Mouse (Mus musculus) myocyte (in vitro differentiated cells): ENCODE measurements around the gene Fkbp10. TPM values are rescaled to one million over a fixed set of nuclear protein-coding genes. Genes with fewer than 3 reads are reported as not detected.

Source experiments
- H3K27me3 ChIP-seq: one replicate; pipeline ENCODE4 v1.6.1; 2011; ENCODE audit not compliant: control insufficient read depth, insufficient read depth, insufficient read length
- H3K36me3 ChIP-seq: one replicate; pipeline ENCODE4 v1.6.1; 2011; ENCODE audit not compliant: control insufficient read depth, insufficient read depth
- H3K4me2 ChIP-seq: one replicate; pipeline ENCODE4 v1.6.1; 2011; ENCODE audit warnings: low read depth, control low read depth
- H3K4me3 ChIP-seq: one replicate; pipeline ENCODE4 v1.5.1; 2011; ENCODE audit warnings: mild to moderate bottlenecking, control low read depth, moderate library complexity
- H3K79me2 ChIP-seq: one replicate; pipeline ENCODE4 v1.6.1; 2011; ENCODE audit not compliant: control insufficient read depth, insufficient read depth
- H3ac ChIP-seq: one replicate; pipeline ENCODE4 v1.6.1; 2011; ENCODE audit not compliant: control insufficient read depth, insufficient read length
- CEBPB ChIP-seq: IDR thresholded peaks from 2 replicates; pipeline ENCODE4 v1.6.1; 2011; ENCODE audit warnings: mild to moderate bottlenecking, moderate library complexity; ENCODE audit not compliant: poor library complexity, insufficient read depth, severe bottlenecking
- E2F4 ChIP-seq: IDR thresholded peaks from one replicate; pipeline ENCODE4 v1.6.1; 2011; ENCODE audit warnings: mild to moderate bottlenecking, control low read depth, moderate library complexity; ENCODE audit not compliant: insufficient read depth
- MAX ChIP-seq: IDR thresholded peaks from one replicate; pipeline ENCODE4 v1.6.1; 2011; ENCODE audit warnings: low read depth, mild to moderate bottlenecking, control low read depth
- MYOD1 ChIP-seq, 3 experiments: IDR thresholded peaks; one replicate each; pipeline ENCODE4 v1.6.1; 2011; ENCODE audit warnings: control low read depth in 2 of 3, low read depth in 2 of 3, mild to moderate bottlenecking in 2 of 3, moderate library complexity in 1 of 3; ENCODE audit not compliant: insufficient read length in 2 of 3, control insufficient read depth in 1 of 3
- MYOG ChIP-seq, 3 experiments: IDR thresholded peaks; one replicate each; pipeline ENCODE4 v1.6.1; 2011; ENCODE audit warnings: control low read depth in 2 of 3, low read depth in 2 of 3, mild to moderate bottlenecking in 2 of 3; ENCODE audit not compliant: insufficient read length in 2 of 3, control insufficient read depth in 1 of 3, insufficient read depth in 1 of 3
- POLR2A ChIP-seq: IDR thresholded peaks from one replicate; pipeline ENCODE4 v1.6.1; 2011; ENCODE audit warnings: low read depth, mild to moderate bottlenecking, control low read depth, moderate library complexity; ENCODE audit not compliant: insufficient read length
- POLR2AphosphoS2 ChIP-seq: IDR thresholded peaks from one replicate; pipeline ENCODE4 v1.6.1; 2011; ENCODE audit warnings: low read depth, control low read depth; ENCODE audit not compliant: insufficient read length
- REST ChIP-seq: IDR thresholded peaks from one replicate; pipeline ENCODE4 v1.6.1; 2011; ENCODE audit warnings: mild to moderate bottlenecking, control low read depth, moderate library complexity; ENCODE audit not compliant: insufficient read depth, insufficient read length
- SRF ChIP-seq: IDR thresholded peaks from one replicate; pipeline ENCODE4 v1.6.1; 2011; ENCODE audit warnings: low read depth; ENCODE audit not compliant: control insufficient read depth, insufficient read length
- TCF12 ChIP-seq: IDR thresholded peaks from one replicate; pipeline ENCODE4 v1.6.1; 2011; ENCODE audit warnings: mild to moderate bottlenecking, control low read depth; ENCODE audit not compliant: poor library complexity, insufficient read depth, severe bottlenecking
- TCF3 ChIP-seq: IDR thresholded peaks from one replicate; pipeline ENCODE4 v1.6.1; 2011; ENCODE audit warnings: low read depth, control low read depth; ENCODE audit not compliant: insufficient read length
- USF1 ChIP-seq: IDR thresholded peaks from one replicate; pipeline ENCODE4 v1.6.1; 2011; ENCODE audit warnings: low read depth, mild to moderate bottlenecking, control low read depth, moderate library complexity
- polyA plus RNA-seq: library from polyadenylated mRNA; unstranded; fragments of >200 nt; fragmentation: generic; extraction: Trizol; gene quantifications from one replicate; pipeline ENCODE4 v1.2.1, GENCODE M21; 2012; ENCODE audit warnings: missing spikeins

Gene Fkbp10
- polyA plus RNA-seq, 1 experiment: 162 TPM

DNA sequence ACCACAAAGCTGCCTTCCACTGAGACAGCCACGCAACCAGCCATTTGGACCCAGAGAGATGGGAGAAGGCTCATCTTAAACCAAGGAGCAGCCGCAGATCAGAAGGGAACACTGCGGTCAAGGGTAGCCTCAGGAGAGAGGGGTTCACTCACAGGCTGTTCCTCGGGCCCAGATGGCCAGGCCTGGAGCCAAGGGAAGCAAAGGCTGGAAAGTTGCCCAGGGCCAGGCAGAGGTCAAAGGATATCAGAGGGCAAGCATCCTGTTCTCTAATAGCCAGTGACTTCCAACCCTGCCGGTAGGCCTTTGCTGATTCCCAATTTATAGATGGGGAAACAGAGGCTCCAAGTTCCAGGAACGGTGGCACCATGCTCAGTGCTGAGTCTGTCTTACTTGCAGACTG lies 26.9 kb upstream of the Fkbp10 start:
- Histone ChIP-seq H3ac (no peak overlapping the region), H3K4me2 (peak overlapping the region; percentile 77), H3K36me3 (peaks cover 25% of the 10 kb centered on the region), H3K4me3 (no peak overlapping the region), H3K27me3 (no peaks in the 10 kb centered on the region), H3K79me2 (peaks cover 70% of the 10 kb centered on the region)
- TF ChIP-seq REST (no peak), MAX (no peak), SRF (no peak), TCF12 (no peak), TCF3 (no peak), MYOD1 (IDR thresholded peaks at IDR 0.05; ENCODE audit: control insufficient read depth in 1 of 3, insufficient read length in 2 of 3, low read depth in 2 of 3) (no peak), POLR2AphosphoS2 (no peak), POLR2A (no peak), E2F4 (no peak), CEBPB (no peak)

DNA sequence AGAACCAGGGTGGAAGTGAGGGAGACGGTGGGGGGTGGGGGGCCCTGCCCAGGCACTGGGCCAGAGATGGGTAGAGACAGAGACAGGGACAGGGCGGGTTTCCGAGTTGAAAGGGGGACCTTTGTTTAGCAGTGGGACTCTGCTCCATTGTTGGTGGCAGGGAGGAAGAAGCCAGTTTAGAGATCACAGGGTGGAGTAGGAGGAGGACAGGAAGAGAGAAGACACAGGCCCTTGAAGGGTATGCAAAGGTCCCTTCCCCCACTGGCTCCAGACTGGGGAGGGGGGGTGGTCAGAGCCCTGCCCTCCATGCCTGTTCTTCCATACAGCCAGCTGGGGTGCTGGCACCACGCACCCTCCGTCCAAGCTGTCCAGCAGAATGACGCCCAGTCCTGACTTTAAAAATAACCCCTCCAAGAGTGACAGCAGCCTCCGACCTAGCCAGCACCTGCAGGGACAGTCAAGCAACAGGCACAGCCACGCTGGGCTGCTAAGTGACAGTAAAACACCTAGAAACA lies 25.5 kb upstream of the Fkbp10 start:
- Histone ChIP-seq H3K36me3 (peaks cover 11% of the 10 kb centered on the region), H3K4me3 (no peak overlapping the region), H3K79me2 (peaks cover 84% of the 10 kb centered on the region), H3K4me2 (peak overlapping the region; percentile 77), H3K27me3 (no peaks in the 10 kb centered on the region), H3ac (no peak overlapping the region)
- TF ChIP-seq TCF12: no peak
- TF ChIP-seq MYOD1 (IDR thresholded peaks at IDR 0.05; ENCODE audit: control insufficient read depth in 1 of 3, insufficient read length in 2 of 3, low read depth in 2 of 3): peak in 1 of 3 experiments; percentile 52
- peak in 1 of 3 experiments; percentile 33 for TF ChIP-seq MYOG (IDR thresholded peaks at IDR 0.05; ENCODE audit: control insufficient read depth in 1 of 3, insufficient read depth in 1 of 3, insufficient read length in 2 of 3, low read depth in 2 of 3)
- no peak for TF ChIP-seq CEBPB
- TF ChIP-seq POLR2A: no peak
- no peak for TF ChIP-seq POLR2AphosphoS2

DNA sequence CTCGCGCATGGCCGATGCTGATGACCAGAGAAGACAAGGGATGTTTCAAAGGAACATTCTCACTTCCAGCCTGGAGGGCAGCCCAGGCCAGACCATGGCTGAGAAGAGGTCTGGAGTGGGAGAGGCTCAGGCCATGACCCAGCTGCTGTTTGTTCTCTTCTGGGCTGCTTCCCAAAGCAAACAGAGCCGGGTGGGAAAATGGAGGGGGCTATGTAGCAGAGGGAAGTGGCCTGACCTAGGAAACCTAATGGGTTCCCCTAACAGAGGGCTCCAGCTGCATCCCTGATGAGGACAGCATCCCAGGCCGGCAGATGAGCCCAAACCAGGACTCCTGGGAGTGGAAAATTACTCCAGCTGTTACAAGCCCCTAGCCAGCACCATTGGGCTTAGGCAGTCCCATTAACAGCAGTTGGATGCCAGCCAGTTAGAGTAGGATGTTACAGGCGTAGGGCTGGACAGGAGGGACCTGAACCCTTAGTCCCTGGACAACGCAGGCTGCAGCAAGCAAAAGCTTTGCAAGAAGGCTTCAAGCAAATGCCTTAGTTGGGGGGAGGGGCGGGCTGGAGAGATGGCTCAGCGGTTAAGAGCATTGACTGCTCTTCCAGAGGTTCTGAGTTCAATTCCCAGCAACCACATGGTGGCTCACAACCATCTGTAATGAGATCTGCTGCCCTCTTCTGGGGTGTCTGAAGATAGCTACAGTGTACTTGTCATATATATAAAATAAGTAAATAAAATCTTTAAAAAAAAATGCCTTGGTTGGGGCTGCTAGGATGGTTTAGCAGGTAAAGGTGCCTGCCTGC lies 24.2 kb upstream of the Fkbp10 start:
- Histone ChIP-seq H3K4me3 (no peak overlapping the region), H3K36me3 (no peaks in the 10 kb centered on the region), H3K4me2 (peak overlapping the region; percentile 77), H3ac (no peak overlapping the region), H3K79me2 (peaks cover 85% of the 10 kb centered on the region), H3K27me3 (no peaks in the 10 kb centered on the region)
- TF ChIP-seq POLR2AphosphoS2: no peak
- TF ChIP-seq MYOG (IDR thresholded peaks at IDR 0.05; ENCODE audit: control insufficient read depth in 1 of 3, insufficient read depth in 1 of 3, insufficient read length in 2 of 3, low read depth in 2 of 3): peak in 1 of 3 experiments; percentile 26
- no peak for TF ChIP-seq USF1
- no peak for TF ChIP-seq SRF
- TF ChIP-seq TCF12: no peak
- no peak for TF ChIP-seq MAX
- no peak for TF ChIP-seq E2F4
- TF ChIP-seq POLR2A: no peak
- TF ChIP-seq REST: no peak
- TF ChIP-seq CEBPB: no peak
- peak in 2 of 3 experiments; percentile 8 to 58 for TF ChIP-seq MYOD1 (IDR thresholded peaks at IDR 0.05; ENCODE audit: control insufficient read depth in 1 of 3, insufficient read length in 2 of 3, low read depth in 2 of 3)
- no peak for TF ChIP-seq TCF3

DNA sequence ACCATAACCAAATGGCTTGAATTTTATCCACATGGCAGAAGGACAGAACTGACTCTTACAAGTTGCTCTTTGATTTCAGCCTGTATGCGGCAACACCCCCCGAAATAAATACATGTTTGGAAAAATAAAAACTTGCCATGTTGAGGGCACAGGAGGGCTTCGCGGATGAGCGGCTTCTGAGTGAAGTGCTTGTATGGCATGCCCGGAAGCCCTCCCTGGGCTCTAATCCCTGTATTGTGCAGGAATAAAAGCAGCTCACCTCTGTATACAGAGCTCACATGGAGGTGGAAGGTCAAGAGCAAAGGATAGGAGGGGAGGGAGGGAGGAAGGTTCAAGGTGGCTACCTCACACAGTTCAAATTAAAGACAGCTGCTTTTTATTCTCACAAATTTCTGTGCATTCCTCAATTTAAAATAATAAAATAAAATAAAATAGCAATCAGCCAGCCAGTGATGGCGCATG lies 23.6 kb upstream of the Fkbp10 start:
- Histone ChIP-seq H3K4me3 (no peak overlapping the region), H3K27me3 (no peaks in the 10 kb centered on the region), H3K36me3 (no peaks in the 10 kb centered on the region), H3ac (no peak overlapping the region), H3K4me2 (peak overlapping the region; percentile 47), H3K79me2 (peaks cover 85% of the 10 kb centered on the region)
- TF ChIP-seq TCF12 (no peak), MYOD1 (IDR thresholded peaks at IDR 0.05; ENCODE audit: control insufficient read depth in 1 of 3, insufficient read length in 2 of 3, low read depth in 2 of 3) (no peak), POLR2A (no peak), POLR2AphosphoS2 (no peak), E2F4 (no peak), REST (no peak), TCF3 (no peak), MYOG (IDR thresholded peaks at IDR 0.05; ENCODE audit: control insufficient read depth in 1 of 3, insufficient read depth in 1 of 3, insufficient read length in 2 of 3, low read depth in 2 of 3) (no peak)
